In genomic region chr5:116498880-116499640, GRCm38 (mm10) we compare ENCODE assay signal across 13 mouse cellular contexts.
DNase-seq lines count a peak whose midpoint lies in the region; ATAC-seq and TF ChIP-seq lines count a peak whose summit lies in the region.
"Had no signal": no experiment of that assay in that cellular context is flagged by ENCODE, and none has a peak within 500 bp of the region (broad histone marks: within the 10 kb centered on the region; RNA-seq: fewer than 3 reads in every experiment).

No protein-coding gene starts in this region.

- no peaks in the 10 kb centered on the region for H3K36me3 ChIP-seq in forebrain, postnatal 0 days (ENCODE audit: insufficient read depth)
- H3K36me3 ChIP-seq: heart, embryonic 13.5 days had no signal

- H3K27me3 ChIP-seq in forebrain, postnatal 0 days (ENCODE audit: insufficient read depth, low read length) = no peaks in the 10 kb centered on the region
- H3K27me3 ChIP-seq: heart, embryonic 13.5 days had no signal

- 0 out of 2 replicates have a peak, but pooled peaks have one; percentile 17 for TF ChIP-seq CTCF in forebrain, postnatal 0 days (IDR thresholded peaks at IDR 0.05; ENCODE audit: low read depth)
- TF ChIP-seq CTCF in lung, adult 2 months (IDR thresholded peaks at IDR 0.05; ENCODE audit: insufficient read depth, low read length) = no peak
- TF ChIP-seq CTCF in gastrocnemius, adult 2 months (IDR thresholded peaks at IDR 0.05) = no peak

- TF ChIP-seq POLR2A in lung, adult 2 months (IDR thresholded peaks at IDR 0.05; ENCODE audit: borderline replicate concordance, extremely low read depth, low read depth, low read length) = no peak

- intact Hi-C loops in left cerebral cortex, postnatal 25 days (cut with DNase I) = no loop called here
- intact Hi-C loops in gastrocnemius, adult 2 months (cut with DNase I) = no loop called here

- no peak overlapping the region for H3K4me3 ChIP-seq in forebrain, postnatal 0 days (ENCODE audit: low read depth, low read length)
- H3K4me3 ChIP-seq in lung, adult 2 months (replicated peaks; ENCODE audit: extremely low read depth, low read depth, low read length) = no peak overlapping the region
- no peak overlapping the region for H3K4me3 ChIP-seq in gastrocnemius, adult 2 months
- H3K4me3 ChIP-seq: heart, embryonic 13.5 days had no signal

- 0 out of 2 replicates have a peak overlapping the region, but pooled peaks have one; percentile 18 for H3K9ac ChIP-seq in forebrain, postnatal 0 days
- H3K9ac ChIP-seq: heart, embryonic 13.5 days; liver, postnatal 0 days had no signal

- peak overlapping the region; percentile 74 for H3K27ac ChIP-seq in forebrain, postnatal 0 days (ENCODE audit: low read depth, low read length)
- no peak overlapping the region for H3K27ac ChIP-seq in gastrocnemius, adult 2 months
- H3K27ac ChIP-seq: heart, embryonic 13.5 days had no signal

- ATAC-seq in forebrain, postnatal 0 days = peak; percentile 59
- ATAC-seq: intestine, postnatal 0 days; liver, postnatal 0 days had no signal

- WGBS in forebrain, postnatal 0 days = 47% methylated on average over 19 of the region's 19 CpGs
- 68% methylated on average over 19 of the region's 19 CpGs for WGBS in lung, adult 2 months

- no peak overlapping the region for H3K4me2 ChIP-seq in forebrain, postnatal 0 days (ENCODE audit: low read depth)
- H3K4me2 ChIP-seq: heart, embryonic 13.5 days had no signal

- H3K9me3 ChIP-seq in forebrain, postnatal 0 days (ENCODE audit: low read length) = no peaks in the 10 kb centered on the region
- H3K9me3 ChIP-seq: heart, embryonic 13.5 days had no signal

- peak; percentile 84 for DNase-seq in heart, adult 11 months
- DNase-seq in heart, adult 8-10 months (ENCODE audit: low spot score) = no peak
- peak; percentile 59 for DNase-seq in cerebellum, adult 11 months
- peak; percentile 78 for DNase-seq in forebrain, postnatal 0 days
- peak; percentile 43 to 81 for DNase-seq in left cerebral cortex, postnatal 25 days (ENCODE audit: low spot score in 2 of 2)
- no peak for DNase-seq in lung, adult 2 months
- DNase-seq in retina, embryonic 14.5 days (ENCODE audit: low spot score) = no peak
- no peak for DNase-seq in gastrocnemius, adult 2 months
- DNase-seq: embryo, embryonic 11 days; liver, postnatal 0 days; thymus, postnatal 4 days had no signal

- peaks cover 9% of the 10 kb centered on the region; the same call in 1 of the 2 replicates for H3K4me1 ChIP-seq in forebrain, postnatal 0 days (ENCODE audit: insufficient read depth)
- H3K4me1 ChIP-seq in lung, adult 2 months (ENCODE audit: control insufficient read depth, insufficient read depth, low read length) = no peaks in the 10 kb centered on the region
- H3K4me1 ChIP-seq: heart, embryonic 13.5 days had no signal

Comparison
In these comparisons a context has a peak if more than half of its experiments do, and no peak if none do; other contexts are left out.
1. DNase-seq: peak in heart, adult 11 months (single experiment), cerebellum, adult 11 months (single experiment), forebrain, postnatal 0 days (single experiment) and left cerebral cortex, postnatal 25 days (2 of 2); none in heart, adult 8-10 months (single experiment), lung, adult 2 months (single experiment), retina, embryonic 14.5 days (single experiment) and gastrocnemius, adult 2 months (single experiment).